Mouse (Mus musculus) adrenal gland, postnatal 4 days (tissue): ENCODE measurements around the gene 2610318N02Rik. TPM values are rescaled to one million over a fixed set of nuclear protein-coding genes. Genes with fewer than 3 reads are reported as not detected.

Source experiments
- DNase-seq, 2 experiments: peaks; one replicate each; pipeline ENCODE4 v3.0.0; 2021 to 2022; ENCODE audit warnings: low spot score in 2 of 2, mixed read lengths in 2 of 2
- total RNA-seq, 2 experiments: library from RNA; stranded (reverse); gene quantifications; 2 replicates each; pipeline ENCODE4 v1.2.3; 2021

2610318N02Rik gene
- total RNA-seq, 2 experiments from 2014 or later: 8.4 to 13.1 TPM

DNA sequence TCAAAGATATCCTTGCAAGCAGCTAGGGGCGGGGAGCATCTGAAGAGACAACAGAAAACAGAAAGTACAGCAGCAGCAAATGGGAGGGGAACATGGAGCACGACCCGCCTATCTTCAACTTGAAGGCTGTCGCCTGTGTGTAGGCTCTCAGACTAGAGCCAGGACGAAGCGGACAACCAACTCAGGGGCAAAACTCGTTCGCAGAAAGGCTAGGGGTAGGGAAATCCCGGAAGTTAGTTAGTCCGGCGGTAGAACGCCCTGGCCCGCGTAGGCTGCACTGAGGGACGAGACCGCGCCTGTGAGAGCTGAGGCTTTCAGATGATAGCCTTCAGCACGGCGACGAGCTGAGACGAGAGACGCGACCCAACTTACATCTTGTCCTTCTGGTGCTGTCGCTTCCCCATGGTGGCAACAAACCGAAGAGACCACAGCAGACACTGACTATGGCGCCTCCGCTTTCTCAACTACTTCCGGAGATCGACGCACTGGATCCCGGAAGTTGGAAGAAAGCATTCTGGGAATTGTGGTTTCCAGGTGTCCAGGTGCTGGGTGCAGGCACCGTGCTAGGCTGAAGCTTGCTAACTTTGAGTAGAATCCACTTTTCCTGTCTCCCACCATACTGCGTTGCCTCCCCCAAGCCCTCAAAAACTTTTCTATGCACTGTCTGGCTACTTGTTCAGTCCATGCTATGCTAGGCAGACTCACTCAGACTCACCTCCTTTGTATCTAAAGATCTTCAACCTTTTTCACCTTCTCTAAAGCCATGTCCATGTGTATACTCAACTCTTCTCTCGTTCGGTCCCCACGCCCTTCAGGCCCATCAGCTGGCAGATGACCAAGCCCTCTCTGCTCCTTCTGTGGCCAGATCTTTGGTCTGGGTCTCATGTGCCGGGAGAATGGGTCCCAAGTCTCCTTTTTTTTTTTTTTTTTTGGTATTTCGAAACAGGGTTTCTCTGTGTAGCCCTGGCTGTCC, 13.9 kb downstream of the 2610318N02Rik start, which contains the start of gene Ppil2:
TSS of gene Ppil2 (minus strand) at position 487 of the 973 bp plus-strand sequence.
- peak in 1 of 2 experiments; percentile 40 for DNase-seq

DNA sequence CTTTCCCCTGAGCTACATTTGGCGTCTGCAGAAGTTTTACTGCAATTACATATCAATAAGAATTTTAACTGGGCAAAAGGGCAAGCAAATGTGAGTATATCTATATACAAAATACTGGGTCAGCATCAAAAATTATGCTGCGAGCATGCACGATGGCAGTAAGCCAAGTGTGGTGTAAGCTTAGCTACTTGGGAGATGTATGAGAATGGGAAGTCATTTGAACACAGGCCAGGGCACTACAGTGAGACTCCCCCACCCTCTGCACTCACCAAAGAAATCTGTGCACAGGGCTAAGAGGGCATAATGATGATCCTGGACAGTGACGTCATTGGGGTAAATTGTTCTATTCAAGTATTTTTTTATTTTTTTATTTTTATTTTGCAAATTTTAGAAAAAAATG, 20.4 kb downstream of the 2610318N02Rik start:
- DNase-seq: no peak

DNA sequence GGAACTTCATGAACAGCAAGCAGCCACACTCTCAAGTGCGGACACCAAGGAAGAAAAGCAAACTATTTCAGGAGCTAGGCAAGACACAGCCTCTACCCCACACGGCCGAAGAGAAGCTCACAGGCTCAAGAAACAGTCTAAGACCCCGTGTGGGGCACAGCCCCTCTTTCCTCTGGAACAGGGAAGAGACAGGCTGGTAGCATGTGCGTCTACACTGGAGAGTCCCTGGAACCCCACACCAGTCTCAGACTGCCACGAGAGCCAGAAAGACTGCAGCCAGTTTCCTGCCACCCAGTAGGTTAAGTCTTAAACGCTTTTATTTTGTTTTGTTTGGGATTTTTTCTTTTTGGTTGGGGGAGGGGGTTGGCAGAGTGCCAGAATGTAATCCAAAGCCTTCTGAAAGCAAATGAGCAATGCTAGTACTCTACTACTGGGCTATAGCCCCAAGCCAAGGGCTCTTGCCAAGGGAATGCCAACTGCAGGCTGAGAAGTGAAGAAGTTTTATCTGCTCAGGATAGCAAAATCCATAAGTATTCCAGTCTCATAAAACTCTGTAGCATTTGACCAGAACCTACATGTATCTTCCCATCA, 22.2 kb downstream of the 2610318N02Rik start:
- DNase-seq: no peak

DNA sequence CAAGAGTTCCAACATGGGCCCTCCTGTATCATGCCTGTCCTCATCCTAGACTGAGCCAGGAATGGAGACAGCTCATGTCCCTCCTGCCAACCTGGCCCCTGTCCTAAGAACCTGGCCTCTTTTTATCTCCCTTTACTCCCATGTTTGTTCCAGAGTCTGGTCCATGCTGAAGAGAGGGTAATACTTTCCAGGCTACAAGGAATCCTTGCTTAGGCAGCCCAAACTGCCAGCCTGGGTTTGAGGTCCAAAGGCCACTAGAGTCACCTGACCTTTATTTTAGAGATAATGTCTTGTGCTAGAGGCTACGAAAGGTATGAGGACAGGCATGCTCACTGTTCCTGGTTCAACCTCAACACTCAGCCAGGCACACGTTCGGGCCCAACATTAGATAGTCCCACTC, 28.0 kb downstream of the 2610318N02Rik start:
- DNase-seq: no peak

DNA sequence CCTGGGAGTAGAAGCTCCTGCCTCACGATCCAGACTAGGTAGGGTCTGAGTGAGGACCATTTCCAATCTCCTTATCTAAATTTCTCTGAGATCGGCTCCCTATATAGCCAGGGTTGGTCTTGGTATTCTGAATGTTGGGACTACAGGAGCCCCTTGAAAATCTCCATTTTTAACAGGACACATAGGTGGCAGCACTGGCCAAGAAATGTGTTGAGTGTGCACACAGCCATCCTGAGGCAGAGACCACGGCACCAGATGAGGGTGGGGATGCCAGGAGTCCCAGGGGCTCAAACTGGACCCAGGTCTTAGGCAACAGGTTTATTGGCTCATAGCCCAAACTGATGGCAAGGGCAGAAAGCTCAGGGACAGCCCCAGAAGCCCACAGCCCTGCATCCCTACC, 36.6 kb downstream of the 2610318N02Rik start:
- no peak for DNase-seq

DNA sequence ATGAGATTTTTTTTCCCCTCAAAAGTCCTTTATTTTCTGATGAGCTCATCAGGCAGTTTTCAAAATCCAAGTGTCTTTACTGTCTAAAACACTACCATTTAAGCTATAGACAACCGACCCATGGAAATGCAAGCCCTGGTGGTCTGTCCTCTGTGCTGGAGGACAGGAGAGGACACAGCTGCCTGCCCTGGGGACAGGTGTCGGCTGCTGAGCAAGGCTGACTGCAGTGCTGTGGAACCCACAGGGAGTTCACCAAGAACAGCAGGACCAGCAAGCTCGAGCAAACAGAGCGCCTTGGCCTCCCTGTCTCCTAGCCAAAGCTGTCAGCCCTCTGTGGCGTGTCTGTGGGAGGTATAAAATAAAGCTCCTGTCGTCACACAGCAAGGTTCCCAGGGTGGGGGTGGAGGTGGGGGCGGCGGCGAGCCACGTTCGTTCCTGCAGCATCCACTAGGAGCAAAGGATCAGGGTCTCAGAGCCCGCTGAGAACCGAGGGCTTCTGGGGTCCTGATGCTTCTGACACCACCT, 38.2 kb downstream of the 2610318N02Rik start:
- DNase-seq: no peak

DNA sequence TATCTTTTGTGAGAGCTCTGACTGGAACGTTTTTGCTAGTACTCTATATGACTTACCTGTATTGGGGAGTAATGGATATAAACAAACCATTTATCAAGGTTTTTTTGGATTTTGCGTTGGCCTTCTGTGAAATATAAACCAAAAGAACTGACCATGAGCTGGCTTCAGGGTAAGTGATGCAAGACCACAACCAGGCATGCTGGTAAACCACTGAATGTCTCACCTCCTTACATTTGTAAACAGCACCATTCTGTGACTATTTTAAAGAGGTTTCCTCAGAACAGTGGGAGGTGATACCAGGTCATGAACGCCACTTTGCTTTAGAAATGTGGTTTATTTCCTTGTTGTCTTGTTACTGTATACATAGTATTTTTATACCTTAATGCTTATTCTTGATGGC, 38.7 kb downstream of the 2610318N02Rik start:
- DNase-seq: no peak

DNA sequence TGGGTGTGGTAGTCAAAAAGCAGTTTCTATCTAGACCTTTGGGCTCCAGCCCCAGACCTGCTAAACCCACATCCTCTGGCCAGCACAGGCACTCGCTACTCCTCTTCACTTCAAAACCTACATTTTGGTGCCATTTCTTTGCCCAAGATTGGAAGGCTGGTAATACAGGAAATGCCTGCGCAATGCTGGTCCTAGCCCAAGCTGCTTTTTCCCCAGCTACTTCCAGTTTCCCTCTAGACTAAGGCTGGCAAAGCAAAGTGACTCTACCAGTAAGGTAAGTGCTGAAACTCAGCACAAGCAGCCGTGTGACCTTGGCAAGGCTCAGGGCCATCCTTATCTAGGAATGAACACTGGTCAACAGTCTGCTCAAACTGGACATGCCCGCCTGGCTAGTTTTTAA, 39.3 kb downstream of the 2610318N02Rik start:
- DNase-seq: no peak

DNA sequence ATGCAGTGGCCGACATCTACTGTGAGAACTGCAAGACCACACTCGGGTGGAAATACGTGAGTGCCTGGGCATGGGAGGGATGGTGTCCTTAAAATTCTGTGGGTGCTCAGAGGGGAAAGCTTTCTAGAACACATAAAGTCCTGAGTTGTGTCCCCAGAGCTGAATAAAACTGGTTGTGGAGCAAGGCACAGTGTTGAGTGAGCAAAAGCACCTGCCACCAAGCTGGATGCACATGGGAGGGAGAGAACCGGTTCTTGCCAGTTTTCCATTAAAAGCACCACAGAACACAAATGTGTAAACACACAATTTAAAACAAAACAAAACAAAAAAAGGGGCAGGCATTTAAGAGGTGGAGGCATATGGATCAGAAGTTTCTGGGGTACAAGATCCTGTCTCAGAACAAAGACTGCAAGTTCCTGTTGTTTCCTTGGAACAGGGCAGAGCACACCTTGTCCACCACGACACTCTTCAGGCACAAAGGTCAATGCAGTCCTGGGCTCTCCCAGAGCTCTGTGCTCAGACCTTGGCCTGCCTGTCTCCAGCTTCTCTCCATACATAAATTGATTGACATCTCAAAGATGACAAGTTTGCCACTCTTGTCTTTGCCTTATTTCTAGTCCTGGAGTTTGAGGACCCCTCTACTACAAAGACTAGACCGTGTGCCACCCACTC, 42.7 kb downstream of the 2610318N02Rik start:
- no peak for DNase-seq

DNA sequence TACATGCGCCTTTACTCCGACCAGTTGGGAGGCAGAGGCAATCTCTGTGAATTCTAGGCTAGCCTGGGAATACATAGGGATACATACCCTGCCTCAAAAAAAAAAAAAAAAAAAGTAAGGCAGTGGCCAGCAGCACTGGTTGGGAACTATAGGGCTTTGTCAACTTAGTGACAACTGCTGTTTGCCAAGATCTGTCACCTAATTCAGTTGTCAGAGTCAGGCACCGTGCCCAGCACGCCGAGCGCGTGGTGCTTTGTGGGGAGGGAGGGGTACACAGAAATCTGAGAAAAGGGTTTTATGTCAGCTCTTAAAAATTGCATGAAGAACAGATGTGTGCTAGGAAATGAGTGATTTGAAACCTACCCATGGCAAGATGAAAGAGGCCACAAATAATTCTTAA, 46.9 kb downstream of the 2610318N02Rik start:
- no peak for DNase-seq

DNA sequence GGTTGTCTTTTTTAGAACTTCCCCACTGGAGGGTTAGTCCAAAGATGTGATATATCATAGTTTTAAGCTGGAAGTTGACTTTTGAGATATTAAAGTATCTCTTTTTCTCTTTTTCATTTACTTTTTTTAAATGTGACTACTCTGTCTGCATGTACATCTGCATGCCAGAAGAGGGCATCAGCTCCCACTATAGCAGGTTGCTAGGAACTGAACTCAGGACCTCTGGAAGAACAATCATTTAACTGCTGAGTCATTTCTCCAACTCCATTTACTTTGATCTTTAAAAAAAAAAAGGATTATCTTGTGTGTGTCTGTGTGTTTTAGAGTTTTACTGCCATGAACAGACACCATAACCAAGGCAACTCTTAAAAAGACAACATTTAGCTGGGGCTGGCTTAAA, 48.1 kb downstream of the 2610318N02Rik start:
- DNase-seq: no peak

DNA sequence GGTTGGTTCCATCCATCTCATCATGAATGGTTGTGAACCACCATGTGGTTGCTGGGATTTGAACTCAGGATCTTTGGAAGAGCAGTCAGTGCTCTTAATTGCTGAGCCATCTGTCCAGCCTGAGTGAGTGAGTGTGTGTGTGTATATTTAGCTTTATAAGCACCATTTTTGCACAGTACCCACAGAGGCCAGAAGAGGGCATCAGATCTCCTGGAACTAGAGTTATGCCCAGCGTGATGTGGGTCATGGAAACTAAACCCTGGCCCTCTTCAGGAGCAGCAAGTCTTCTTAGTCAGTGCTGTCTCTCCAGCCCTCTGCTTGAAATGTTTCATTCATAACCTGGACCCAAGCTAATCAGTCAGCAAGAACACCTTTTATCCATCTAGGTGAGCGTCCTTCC, 48.7 kb downstream of the 2610318N02Rik start:
- DNase-seq: no peak

DNA sequence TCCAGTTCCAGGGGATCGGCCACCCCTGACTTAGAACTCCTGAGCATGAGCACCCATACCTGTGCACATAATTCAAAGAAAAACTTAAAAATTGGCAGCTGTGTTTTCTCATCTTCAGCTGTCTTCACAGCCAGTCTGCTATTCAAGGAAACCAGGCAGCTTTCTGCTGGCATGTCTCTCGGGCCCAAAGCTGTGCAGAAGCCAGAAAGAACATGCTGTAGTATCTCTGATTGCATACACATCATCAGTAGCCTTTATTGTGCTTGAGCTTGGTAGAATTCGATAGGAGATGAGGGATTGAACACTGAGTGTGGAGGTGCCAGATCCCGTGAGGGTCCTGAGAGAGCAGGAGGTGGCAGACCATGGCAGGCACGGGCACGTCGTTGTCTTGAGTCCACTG, 52.0 kb downstream of the 2610318N02Rik start:
- DNase-seq: no peak

DNA sequence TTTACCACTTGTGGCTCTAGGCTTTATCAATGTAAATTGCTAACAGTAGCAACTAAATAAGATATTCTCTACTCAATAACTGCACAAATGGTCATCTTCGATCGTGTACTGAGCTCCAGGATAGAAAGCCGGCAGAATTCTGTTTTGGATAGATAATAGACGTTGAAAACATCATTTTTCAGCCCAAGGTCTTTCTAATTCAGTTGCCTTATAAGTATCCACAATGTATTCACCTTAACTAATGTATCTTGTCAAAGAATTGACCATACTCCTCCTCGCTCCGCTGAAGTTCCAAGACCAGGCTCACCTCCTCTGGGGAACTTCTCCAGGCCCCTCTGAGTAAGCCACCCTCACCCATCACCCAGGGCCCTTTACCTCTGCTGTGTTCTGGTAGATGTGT, 54.3 kb downstream of the 2610318N02Rik start:
- DNase-seq: no peak

DNA sequence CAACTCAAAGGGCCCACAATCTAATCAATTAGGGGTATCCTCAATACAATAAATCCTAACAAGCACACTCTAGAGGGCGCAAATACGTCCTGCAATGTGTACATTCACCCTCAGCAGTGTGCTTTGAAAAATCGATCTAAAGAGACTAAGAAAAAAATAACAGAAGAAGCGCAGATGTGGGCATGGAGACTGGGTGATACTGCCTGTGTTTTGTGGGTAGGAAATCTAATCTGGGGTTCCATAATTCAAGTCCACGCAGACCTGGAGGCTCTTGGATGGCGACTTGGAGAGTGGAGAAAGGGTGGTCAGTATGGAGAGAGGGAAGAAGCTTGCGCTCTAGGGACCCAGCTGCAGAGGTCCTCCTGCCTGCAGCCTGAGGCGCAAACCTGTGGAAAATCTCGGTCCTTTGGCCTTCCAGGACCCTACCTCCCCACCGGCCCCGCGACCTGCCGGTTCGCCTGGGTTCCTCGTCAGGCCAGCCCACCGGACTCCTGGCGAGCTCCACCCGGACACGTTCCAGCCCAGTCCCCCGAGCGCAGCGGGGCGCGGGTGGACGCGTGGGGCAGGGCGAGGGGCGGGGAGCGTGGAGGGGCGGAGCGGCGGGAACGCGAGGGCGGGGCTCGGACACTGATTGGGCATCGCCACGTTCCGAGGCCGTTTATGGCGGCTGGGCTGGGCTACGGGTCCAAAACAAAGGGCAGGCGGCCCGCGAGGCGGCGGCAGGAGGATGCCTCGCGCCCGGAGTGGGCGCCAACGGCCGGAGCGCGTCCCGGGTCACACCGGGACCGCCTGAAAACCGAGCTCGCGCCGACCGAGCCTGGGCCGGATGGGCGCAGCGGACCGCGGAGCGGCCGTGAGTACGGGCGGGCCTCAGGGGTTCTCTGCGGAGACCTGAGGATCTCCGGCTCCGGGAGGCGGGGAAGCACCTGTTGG, 55.2 kb downstream of the 2610318N02Rik start, which contains the start of gene Ypel1:
TSS of gene Ypel1 (plus strand) at position 186 of the 933 bp plus-strand sequence.
- peak; percentile 79 to 81 for DNase-seq

DNA sequence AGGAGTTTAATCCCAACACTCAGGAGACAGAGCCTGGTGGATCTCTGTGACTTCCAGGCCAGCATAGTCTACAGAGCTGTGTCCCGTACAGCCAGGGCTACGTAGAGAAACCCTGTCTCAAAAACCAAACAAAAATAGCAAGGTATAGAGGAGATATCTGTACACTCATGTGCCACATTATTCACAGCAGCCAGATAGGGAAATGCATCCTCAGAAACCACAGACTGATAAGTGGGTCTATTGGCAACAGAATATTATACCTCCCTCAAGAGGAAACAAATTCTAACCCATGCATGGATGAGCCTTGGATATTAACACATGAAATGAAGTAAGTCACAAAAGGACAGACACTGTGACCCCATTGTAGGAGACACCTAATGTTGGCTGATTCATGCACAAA, 57.4 kb downstream of the 2610318N02Rik start:
- no peak for DNase-seq
